Mouse (Mus musculus): ENCODE results near the gene Svs1. TPM values are rescaled to one million over a fixed set of nuclear protein-coding genes. Genes with fewer than 3 reads are reported as not detected.

The Svs1 gene
- polyA plus RNA-seq, 1 experiment, result not detected

DNA sequence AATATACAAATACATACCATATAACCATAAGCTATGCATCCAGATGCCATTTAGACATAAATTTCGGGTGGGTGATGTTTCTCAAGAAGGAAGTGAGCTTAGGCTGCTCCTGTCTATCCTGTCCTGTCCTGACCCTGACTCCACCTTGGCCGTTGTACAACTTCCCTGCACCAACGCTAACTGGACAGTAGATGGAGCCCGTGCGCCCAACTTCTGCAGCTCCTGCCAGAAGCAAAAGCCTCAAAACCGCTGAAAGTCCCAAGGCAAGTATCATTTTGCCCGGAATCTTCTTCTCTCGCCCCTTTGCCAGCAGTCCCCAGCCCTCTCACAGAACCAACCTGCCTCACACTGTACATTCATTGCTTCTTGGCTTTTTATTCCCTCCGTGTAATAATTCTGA is 21.3 kb downstream of the Svs1 start:
- no peak for TF ChIP-seq GATA1 (IDR thresholded peaks at IDR 0.05; ENCODE audit: low read length)

- TF ChIP-seq GATA1 (IDR thresholded peaks at IDR 0.05; ENCODE audit: low read length), result no peak
Measured at GRCm38 (mm10) chr6:49008420-49009160, 21.9 kb downstream of the Svs1 start.

DNA sequence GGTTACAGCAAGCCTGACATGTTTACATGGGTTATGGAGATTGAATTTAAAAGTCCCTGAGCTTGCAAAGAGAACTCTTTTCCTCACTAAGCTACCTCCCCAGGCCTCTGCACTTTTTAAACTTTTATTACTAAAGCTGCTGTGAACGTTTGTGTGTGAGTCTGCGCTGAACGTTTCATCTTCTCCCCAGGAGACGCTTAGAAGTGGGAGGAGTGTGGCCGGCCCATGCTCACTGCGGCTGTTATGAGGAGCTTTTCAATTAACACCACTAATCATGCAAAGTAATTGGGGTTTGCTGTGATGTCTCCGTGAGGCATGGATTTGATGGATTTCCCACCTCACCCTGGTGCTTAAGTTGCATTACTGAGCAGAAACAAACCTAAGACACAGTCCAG is 22.5 kb downstream of the Svs1 start:
- TF ChIP-seq GATA1 (IDR thresholded peaks at IDR 0.05; ENCODE audit: low read length), result no peak

DNA sequence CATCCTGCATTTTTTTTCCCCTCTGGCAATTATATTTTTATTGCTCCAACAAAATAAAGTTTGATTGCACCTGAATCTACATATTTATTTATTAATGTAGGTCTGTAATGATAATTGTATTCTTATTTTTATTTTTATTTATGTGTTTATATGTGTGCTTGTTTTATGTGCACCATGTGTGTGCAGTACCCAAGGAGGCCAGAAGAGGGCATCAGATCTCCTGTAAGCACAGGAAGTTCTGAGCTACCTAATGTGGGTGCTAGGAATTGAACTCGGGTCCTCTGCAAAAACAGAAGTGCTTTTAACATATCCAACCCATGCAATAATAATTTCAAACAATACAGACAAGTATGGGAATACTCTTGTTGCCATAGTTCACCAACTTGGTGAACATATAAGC is 23.0 kb downstream of the Svs1 start:
- no peak for TF ChIP-seq GATA1 (IDR thresholded peaks at IDR 0.05; ENCODE audit: low read length)

DNA sequence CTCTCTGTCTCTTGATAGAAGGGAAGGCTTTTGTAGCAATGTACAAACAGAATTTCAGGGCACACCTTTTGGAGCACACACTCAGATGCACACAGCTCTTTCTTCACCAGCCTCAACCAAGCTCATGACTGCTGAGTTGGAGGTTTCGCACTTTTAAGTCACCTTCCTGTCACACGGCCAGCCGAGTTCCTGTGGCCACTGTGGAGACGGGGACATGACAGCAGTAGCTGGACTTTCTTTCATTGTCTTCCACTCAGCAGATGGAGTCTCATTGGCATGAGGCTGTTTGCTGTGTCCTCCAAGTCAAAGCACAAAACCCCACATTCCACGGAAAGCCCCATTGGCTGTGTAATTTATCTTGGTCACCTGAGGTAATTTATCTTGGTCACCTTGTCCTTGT is 24.5 kb downstream of the Svs1 start:
- no peak for TF ChIP-seq GATA1 (IDR thresholded peaks at IDR 0.05; ENCODE audit: low read length)

DNA sequence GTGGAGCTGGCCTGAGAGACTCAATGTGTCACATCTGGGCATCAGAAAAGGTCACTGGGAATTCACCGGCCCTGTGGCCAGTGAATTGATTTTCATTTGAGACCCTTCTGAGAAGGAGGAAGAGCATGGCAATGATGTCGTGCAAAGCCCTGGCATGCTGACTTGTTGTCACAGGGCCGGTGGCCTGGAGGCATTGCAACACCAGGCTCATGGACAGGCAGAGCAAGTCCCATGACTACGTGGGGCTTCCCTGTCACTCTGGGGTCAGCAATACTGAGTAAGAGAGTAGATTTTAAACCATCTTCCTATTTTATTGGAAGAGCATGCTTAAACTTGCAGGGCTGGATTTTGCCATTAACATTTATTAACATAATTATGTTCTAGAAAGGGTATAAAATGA is 26.4 kb downstream of the Svs1 start:
- TF ChIP-seq GATA1 (IDR thresholded peaks at IDR 0.05; ENCODE audit: low read length), result no peak

GRCm38 (mm10) chr6:49013458-49013857 is 26.8 kb downstream of the Svs1 start:
- TF ChIP-seq GATA1 (IDR thresholded peaks at IDR 0.05; ENCODE audit: low read length), result no peak

DNA sequence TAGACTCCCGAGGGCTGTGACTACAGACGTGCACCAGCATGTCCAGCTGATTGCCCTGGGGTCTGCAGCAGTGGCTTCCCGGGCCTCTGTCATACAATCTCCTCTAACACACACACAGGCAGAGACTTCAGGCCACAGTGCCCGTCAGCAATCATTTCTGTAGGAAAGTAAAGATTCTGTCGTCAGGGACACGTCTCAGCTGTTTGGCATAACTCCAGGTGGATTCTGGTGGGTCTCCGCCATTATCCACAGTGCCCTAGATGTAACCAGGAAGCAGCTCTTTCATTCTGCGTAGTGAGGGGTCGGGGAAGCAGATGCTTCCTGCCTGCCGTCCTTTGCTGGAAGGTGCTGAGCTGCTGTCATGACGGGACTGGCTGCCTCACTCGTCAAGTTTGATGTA is 30.5 kb downstream of the Svs1 start:
- TF ChIP-seq GATA1 (IDR thresholded peaks at IDR 0.05; ENCODE audit: low read length), result no peak

DNA sequence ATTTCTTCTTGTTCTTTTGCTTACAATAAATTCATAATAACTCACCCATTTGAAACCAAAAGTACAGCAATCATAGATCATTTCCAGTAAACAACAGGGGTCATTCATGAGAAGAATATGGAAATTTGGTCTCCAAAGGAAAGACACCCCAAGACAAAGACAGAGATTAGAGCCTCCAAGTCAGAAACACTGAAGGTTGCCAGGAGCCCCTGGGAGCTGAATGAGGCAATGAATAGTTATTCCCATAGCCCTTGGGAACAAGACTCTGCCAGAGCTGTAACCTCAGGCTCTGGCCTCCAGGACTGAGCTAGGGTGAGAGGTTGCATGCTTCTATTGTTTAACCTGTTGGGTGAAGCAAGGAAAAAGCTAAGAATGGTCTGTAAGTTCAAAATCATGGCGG is 32.7 kb downstream of the Svs1 start:
- TF ChIP-seq GATA1 (IDR thresholded peaks at IDR 0.05; ENCODE audit: low read length), result no peak

DNA sequence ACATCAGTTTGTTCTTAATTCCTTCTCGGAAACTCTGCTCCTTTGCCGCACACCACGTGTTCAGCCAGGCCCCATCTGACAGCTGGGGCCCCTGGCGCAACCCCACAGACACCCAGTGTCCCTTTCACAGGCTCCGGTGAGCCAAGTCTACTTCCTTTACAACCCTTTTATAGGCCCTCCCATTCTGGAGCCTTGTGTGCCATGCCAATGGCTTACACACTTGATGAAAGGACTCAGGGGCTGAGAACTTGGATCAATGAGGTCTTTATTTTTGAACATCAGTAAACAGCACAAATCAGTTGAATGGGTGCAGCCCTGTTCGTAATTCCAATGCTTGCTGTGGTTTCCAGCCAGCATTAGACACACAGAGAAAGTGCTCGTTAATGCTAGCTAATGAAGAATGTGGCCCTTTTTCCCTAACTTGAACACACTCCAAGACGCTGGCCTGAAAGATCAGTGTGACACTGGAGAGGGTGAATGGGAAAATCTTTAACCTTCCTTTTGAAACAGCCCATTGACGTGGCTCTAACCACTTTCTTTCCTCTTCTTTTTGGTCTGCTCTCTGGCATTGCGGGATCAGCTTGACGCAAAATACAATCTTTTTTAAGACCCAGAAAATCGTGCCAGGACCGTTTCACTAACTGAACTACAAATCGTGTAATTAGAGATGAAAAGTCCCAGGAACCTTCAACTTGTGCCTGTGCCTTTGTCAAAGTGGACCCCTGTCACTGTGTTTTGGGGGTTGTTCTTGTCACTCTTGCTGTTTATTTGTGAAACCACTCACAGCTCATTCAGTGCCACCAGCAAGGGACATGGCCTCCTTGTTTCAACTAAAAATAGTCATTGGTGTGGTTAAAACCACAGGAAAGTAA is 34.7 kb downstream of the Svs1 start:
- no peak for TF ChIP-seq GATA1 (IDR thresholded peaks at IDR 0.05; ENCODE audit: low read length)

GRCm38 (mm10) chr6:49022384-49022783 is 35.7 kb downstream of the Svs1 start:
- no peak for TF ChIP-seq GATA1 (IDR thresholded peaks at IDR 0.05; ENCODE audit: low read length)

- no peak for TF ChIP-seq GATA1 (IDR thresholded peaks at IDR 0.05; ENCODE audit: low read length)
Measured at GRCm38 (mm10) chr6:49023315-49023714, 36.7 kb downstream of the Svs1 start.

- no peak for TF ChIP-seq GATA1 (IDR thresholded peaks at IDR 0.05; ENCODE audit: low read length)
Measured at GRCm38 (mm10) chr6:49025290-49025689, 38.6 kb downstream of the Svs1 start.

- TF ChIP-seq GATA1 (IDR thresholded peaks at IDR 0.05; ENCODE audit: low read length), result no peak
Measured at GRCm38 (mm10) chr6:49026496-49026895, 39.8 kb downstream of the Svs1 start.

GRCm38 (mm10) chr6:49028019-49028418 is 41.4 kb downstream of the Svs1 start:
- no peak for TF ChIP-seq GATA1 (IDR thresholded peaks at IDR 0.05; ENCODE audit: low read length)

- no peak for TF ChIP-seq GATA1 (IDR thresholded peaks at IDR 0.05; ENCODE audit: low read length)
Measured at GRCm38 (mm10) chr6:49028708-49029107, 42.0 kb downstream of the Svs1 start.

DNA sequence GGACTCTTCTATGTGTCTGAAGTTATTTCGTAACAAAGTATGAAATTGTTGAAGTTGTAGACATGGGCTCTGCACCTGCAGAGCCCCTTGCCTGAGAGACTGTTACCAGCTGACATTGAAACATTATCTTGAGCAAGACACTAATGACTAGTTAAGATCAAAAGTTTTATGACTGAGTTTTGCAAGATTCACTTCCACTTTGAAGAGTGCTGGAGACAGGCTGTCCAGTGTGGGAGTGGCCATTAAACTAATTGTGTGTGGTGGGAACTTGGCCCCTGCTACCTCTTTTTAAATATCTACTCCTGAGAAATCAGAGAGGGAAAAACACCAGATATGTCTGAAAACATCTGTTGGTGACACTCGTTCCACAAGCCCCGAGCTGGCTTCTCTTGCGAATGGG is 44.6 kb downstream of the Svs1 start:
- TF ChIP-seq GATA1 (IDR thresholded peaks at IDR 0.05; ENCODE audit: low read length), result no peak

All from G1E-ER4 (cell line).